In genomic region chr14:39381321-39381720, GRCm38 (mm10) we compare ENCODE assay signal across 20 mouse cellular contexts.
"Had no signal": no experiment of that assay in that cellular context is flagged by ENCODE, and none has a peak within 500 bp of the region (broad histone marks: within the 10 kb centered on the region; RNA-seq: fewer than 3 reads in every experiment).

No protein-coding gene starts in this region.

- H3K4me1 ChIP-seq: midbrain, embryonic 10.5 days; midbrain, embryonic 12.5 days; neural tube, embryonic 13.5 days; neural tube, embryonic 15.5 days; stomach, embryonic 15.5 days had no signal

- DNase-seq: lung, adult 18-20 months; lung, embryonic 14.5 days; lung, postnatal 10 days; lung, postnatal 4 days; midbrain, embryonic 14.5 days; retina, postnatal 1 day; right cerebral cortex, adult 18-20 months; right cerebral cortex, postnatal 25 days; right cerebral cortex, postnatal 4 days; spleen, adult 18-20 months; thymus, adult 2 months; thymus, postnatal 25 days; thymus, postnatal 4 days had no signal

- H3K27ac ChIP-seq: midbrain, embryonic 10.5 days; midbrain, embryonic 12.5 days; neural tube, embryonic 13.5 days; neural tube, embryonic 15.5 days; stomach, embryonic 15.5 days; stomach, postnatal 0 days had no signal

- H3K4me3 ChIP-seq: midbrain, embryonic 10.5 days; midbrain, embryonic 12.5 days; myocyte; neural tube, embryonic 13.5 days; neural tube, embryonic 15.5 days; stomach, embryonic 15.5 days had no signal
